Mouse (Mus musculus) limb, embryonic 14.5 days (tissue): ENCODE measurements around the gene Polr3k. TPM values are rescaled to one million over a fixed set of nuclear protein-coding genes. Genes with fewer than 3 reads are reported as not detected.

Experiments used
- ATAC-seq: fragments of 200-750 bp; cut with Nextera tagmentation; 2 replicates; pipeline ENCODE4 v1.8.0; 2017; ENCODE audit warnings: low read depth, moderate number of reproducible peaks, moderate TSS enrichment; ENCODE audit not compliant: low FRiP score
- DNase-seq: peaks from one replicate; pipeline ENCODE4 v3.0.0-alpha.2; 2015; ENCODE audit warnings: low spot score
- H3K27ac ChIP-seq: fragments of 300-500 bp; sonication (generic); replicated peaks from 2 replicates; pipeline ENCODE4 v1.5.1; 2014; ENCODE audit warnings: low read depth, mild to moderate bottlenecking, low read length, moderate library complexity, mixed read lengths
- H3K27me3 ChIP-seq: fragments of 300-500 bp; sonication (generic); 2 replicates; pipeline ENCODE4 v1.6.1; 2014; ENCODE audit warnings: low read length, mixed read lengths; ENCODE audit not compliant: control insufficient read depth, insufficient read depth
- H3K36me3 ChIP-seq: fragments of 300-500 bp; sonication (generic); 2 replicates; pipeline ENCODE4 v1.6.1; 2014; ENCODE audit warnings: mild to moderate bottlenecking, low read length, moderate library complexity, mixed read lengths; ENCODE audit not compliant: control insufficient read depth, insufficient read depth
- H3K4me1 ChIP-seq: fragments of 300-500 bp; sonication (generic); 2 replicates; pipeline ENCODE4 v1.6.1; 2014; ENCODE audit warnings: antibody characterized with exemption, low read length, mixed read lengths; ENCODE audit not compliant: control insufficient read depth, insufficient read depth
- H3K4me2 ChIP-seq: fragments of 300-500 bp; sonication (generic); replicated peaks from 2 replicates; pipeline ENCODE4 v1.6.1; 2014; ENCODE audit warnings: low read depth, mild to moderate bottlenecking, low read length, moderate library complexity; ENCODE audit not compliant: severe bottlenecking
- H3K4me3 ChIP-seq: fragments of 300-500 bp; sonication (generic); replicated peaks from 2 replicates; pipeline ENCODE4 v1.5.1; 2014; ENCODE audit warnings: low read length
- H3K9ac ChIP-seq: fragments of 300-500 bp; sonication (generic); 2 replicates; pipeline ENCODE4 v1.6.1; 2014; ENCODE audit warnings: mild to moderate bottlenecking, low read depth, low read length, moderate library complexity; ENCODE audit not compliant: severe bottlenecking
- H3K9me3 ChIP-seq: fragments of 300-500 bp; sonication (generic); 2 replicates; pipeline ENCODE4 v1.6.1; 2016; ENCODE audit warnings: low read length; ENCODE audit not compliant: control insufficient read depth
- POLR2A ChIP-seq: fragments of 200-500 bp; IDR thresholded peaks from 2 replicates; pipeline ENCODE4 v1.8.0; 2012; ENCODE audit warnings: inconsistent platforms, mild to moderate bottlenecking, moderate library complexity, borderline replicate concordance; ENCODE audit not compliant: insufficient read depth, insufficient read length; ENCODE audit errors: extremely low read depth
- WGBS: fragments of 180-500 bp; shearing (Covaris S2); extraction: QIAGEN DNeasy Blood & Tissue Kit; methylation state at CpG from one replicate; pipeline ENCODE4 v1.1.7; 2014; 5-methylcytosine and 5-hydroxymethylcytosine counted together
- polyA plus RNA-seq, 2 experiments: library from polyadenylated mRNA; depleted of rRNA in 1 of 2; stranded (reverse) in 1 of 2; unstranded in 1 of 2; fragments of >200 nt; fragmentation: Nextera tagmentation in 1 of 2; extraction: Ambion mirVana in 1 of 2; gene quantifications; 2 replicates each; pipeline versions ENCODE4 v1.2.1 to v1.2.3; 2012 to 2014

Gene Polr3k
- polyA plus RNA-seq, 2 experiments = 27.1 to 67.2 TPM

DNA sequence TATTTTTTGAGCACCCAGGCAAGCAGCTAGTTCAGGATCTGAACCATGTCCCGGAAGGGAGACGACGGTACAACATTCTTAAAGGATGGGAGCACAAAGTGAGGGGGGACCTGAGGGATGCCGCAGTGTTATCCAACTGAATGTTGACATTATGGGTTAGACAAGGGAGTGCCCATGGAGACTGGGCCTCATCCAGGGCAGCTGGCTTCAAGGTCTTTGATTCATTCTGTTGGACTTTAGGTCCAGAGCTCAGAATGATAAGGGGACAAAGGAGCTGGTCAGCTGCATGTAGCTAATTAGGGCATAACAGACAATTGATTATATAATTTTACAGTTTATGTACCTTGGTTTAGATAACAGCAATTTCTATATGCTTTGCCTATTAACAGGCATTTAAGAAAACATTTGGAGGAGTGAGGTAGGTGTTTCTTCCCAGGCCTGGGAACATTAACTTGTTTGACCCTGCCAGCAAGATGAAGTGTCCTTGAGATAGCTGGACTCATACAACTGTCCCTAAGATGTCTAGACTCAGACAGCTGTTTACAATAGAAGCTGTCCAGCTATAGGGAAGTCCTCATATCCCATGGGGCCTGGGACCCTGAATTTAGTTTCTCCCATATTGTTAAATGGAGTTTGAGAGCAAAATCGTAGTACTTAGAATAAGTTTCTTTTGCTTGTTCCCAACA, 18.3 kb upstream of the Polr3k start:
- H3K27ac ChIP-seq = no peak overlapping the region
- no peak overlapping the region for H3K9ac ChIP-seq
- no peak for TF ChIP-seq POLR2A
- no peak for ATAC-seq
- no peak overlapping the region for H3K4me2 ChIP-seq
- WGBS = 91% methylated on average over 5 of the region's 5 CpGs
- H3K36me3 ChIP-seq = peaks cover 52% of the 10 kb centered on the region
- no peaks in the 10 kb centered on the region for H3K27me3 ChIP-seq
- no peak for DNase-seq
- no peaks in the 10 kb centered on the region for H3K9me3 ChIP-seq
- no peak overlapping the region for H3K4me3 ChIP-seq
- H3K4me1 ChIP-seq = no peaks in the 10 kb centered on the region

DNA sequence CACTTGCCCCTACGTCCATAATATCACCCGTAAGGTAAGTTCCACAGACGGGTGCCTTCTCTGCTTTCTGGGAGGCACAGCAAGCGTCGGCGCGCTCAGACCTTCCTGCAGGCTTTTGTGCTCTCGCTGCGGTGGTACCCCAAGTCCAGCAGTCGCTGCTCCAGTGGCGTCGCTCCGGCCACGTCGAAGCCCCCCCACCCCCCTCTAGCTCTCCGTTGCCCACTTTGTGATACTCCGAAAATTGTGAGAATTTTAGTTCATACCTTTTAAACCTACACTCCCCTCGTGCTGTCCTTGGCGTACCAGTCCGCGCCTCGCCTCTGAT, 361 bp downstream of the Polr3k start:
- Histone ChIP-seq H3K27ac (peak overlapping the region; percentile 76), H3K36me3 (peaks cover 16% of the 10 kb centered on the region), H3K4me1 (peaks cover 10% of the 10 kb centered on the region; the same call in 1 of the 2 replicates), H3K27me3 (no peaks in the 10 kb centered on the region), H3K4me3 (peak overlapping the region; percentile 77), H3K4me2 (peak overlapping the region; percentile 80), H3K9ac (peak overlapping the region; percentile 73), H3K9me3 (no peaks in the 10 kb centered on the region)
- DNase-seq = no peak
- peak; percentile 38; the same call in 1 of the 2 replicates for ATAC-seq
- no peak for TF ChIP-seq POLR2A
- 0% methylated on average over 22 of the region's 22 CpGs for WGBS

DNA sequence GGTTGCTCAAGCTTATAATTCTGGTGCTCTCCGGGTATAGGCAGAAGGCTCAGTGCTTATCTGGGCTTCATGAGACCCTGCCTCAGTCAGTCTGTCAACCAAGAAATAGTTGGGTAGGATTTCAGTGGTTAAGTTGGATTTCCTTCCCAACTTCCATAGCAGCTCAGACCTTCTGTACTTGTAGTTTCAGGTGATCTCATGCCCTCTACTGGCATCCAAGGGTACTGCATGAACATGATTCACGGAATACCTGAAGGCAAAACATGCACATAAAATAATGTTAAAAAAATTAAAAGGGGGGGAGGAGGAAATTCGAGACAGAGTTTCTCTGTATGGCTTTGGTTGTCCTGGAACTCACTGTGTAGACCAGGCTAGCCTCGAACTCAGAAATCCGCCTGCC, 2.8 kb downstream of the Polr3k start:
- Histone ChIP-seq H3K4me3 (no peak overlapping the region), H3K27ac (no peak overlapping the region), H3K27me3 (no peaks in the 10 kb centered on the region), H3K36me3 (peaks cover 26% of the 10 kb centered on the region), H3K9me3 (no peaks in the 10 kb centered on the region), H3K4me1 (peaks cover 10% of the 10 kb centered on the region; the same call in 1 of the 2 replicates), H3K9ac (no peak overlapping the region), H3K4me2 (no peak overlapping the region)
- DNase-seq (peak; percentile 68), ATAC-seq (no peak)
- no peak for TF ChIP-seq POLR2A
- 51% methylated on average over 5 of the region's 5 CpGs for WGBS

DNA sequence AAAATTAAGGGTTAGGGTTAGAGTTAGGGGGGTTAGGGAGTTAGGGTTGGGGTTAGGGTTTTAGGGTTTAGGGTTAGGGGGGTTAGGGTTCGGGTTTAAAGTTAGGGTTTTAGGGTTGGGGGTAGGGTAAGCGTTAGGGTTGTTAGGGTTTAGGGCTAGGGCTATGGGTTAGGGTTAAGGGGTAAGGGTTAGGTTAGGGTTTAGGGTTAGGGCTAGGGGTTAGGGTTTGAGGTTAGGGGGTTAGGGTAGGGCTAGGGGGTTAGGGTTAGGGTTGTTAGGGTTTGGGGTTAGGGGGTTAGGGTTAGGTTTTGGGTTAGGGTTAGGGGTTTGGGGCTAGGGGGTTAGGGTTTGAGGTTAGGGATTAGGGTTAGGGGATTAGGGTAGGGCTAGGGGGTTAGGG, 6.9 kb downstream of the Polr3k start:
- no peak overlapping the region for H3K9ac ChIP-seq
- no peak overlapping the region for H3K4me3 ChIP-seq
- ATAC-seq = no peak
- peaks cover 32% of the 10 kb centered on the region for H3K36me3 ChIP-seq
- H3K27ac ChIP-seq = no peak overlapping the region
- no peak for DNase-seq
- H3K9me3 ChIP-seq = no peaks in the 10 kb centered on the region
- H3K4me1 ChIP-seq = no peaks in the 10 kb centered on the region
- H3K4me2 ChIP-seq = no peak overlapping the region
- no peaks in the 10 kb centered on the region for H3K27me3 ChIP-seq
- TF ChIP-seq POLR2A = no peak
- WGBS = 95% methylated on average over 2 of the region's 2 CpGs

DNA sequence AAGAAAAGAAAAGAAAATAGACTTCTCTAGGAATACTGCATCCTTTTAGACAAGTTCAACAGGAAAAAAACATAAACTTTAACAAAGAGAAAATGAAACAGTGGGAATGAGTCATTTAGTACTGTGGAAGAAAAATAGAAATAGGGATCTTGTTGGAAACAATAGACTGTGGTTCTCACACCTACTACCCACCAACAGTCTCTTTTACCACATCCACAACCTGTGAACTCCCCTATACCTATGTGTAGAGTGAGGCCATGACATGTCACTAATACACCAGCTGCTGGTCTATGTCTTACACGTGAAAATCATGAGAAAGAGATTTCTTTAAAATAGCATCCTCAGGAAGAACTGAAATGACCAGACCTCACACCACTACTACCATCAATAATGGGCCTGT, 14.8 kb downstream of the Polr3k start:
- Histone ChIP-seq H3K9me3 (no peaks in the 10 kb centered on the region), H3K4me2 (no peak overlapping the region), H3K4me1 (no peaks in the 10 kb centered on the region), H3K4me3 (no peak overlapping the region), H3K9ac (no peak overlapping the region), H3K36me3 (peaks cover 6% of the 10 kb centered on the region), H3K27ac (no peak overlapping the region), H3K27me3 (no peaks in the 10 kb centered on the region)
- ATAC-seq (no peak), DNase-seq (no peak)
- 73% methylated on average over 1 of the region's 1 CpGs for whole genome bisulfite sequencing
- no peak for TF ChIP-seq POLR2A
